Mouse (Mus musculus): ENCODE results near the gene Nudt6.
A peak's percentile ranks its signal among the peaks of the same experiment; 100 is the strongest.

The Nudt6 gene

GRCm38 (mm10) chr3:37420072-37420471 is at the start of gene Nudt6:
Gene Nudt6 (minus strand): TSS chr3:37420211.
- DNase-seq = peak; percentile 92

GRCm38 (mm10) chr3:37469353-37469752 is 49.3 kb upstream of the Nudt6 start:
- no peak for DNase-seq

- DNase-seq = no peak
Observed at GRCm38 (mm10) chr3:37468170-37468569, 48.2 kb upstream of the Nudt6 start.

DNA sequence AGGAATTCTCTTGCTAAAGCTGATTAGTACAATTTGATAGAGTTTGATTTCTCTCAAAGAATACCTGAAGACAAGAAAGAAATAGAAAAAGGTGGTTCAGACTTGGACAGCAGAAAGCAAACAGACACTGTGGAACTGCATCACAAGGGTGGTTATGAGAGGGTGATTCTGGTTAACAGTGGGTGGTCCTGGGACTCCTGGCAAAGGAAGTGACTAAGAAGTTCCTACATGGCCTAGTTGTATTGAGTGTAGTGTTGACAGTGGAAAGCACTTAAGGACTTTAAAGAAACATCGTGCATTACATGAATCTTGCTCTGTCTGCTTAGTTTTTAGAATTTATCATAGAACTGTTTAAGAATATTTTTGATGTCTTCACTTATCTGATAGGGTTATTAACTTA is 36.0 kb upstream of the Nudt6 start:
- DNase-seq = no peak

DNA sequence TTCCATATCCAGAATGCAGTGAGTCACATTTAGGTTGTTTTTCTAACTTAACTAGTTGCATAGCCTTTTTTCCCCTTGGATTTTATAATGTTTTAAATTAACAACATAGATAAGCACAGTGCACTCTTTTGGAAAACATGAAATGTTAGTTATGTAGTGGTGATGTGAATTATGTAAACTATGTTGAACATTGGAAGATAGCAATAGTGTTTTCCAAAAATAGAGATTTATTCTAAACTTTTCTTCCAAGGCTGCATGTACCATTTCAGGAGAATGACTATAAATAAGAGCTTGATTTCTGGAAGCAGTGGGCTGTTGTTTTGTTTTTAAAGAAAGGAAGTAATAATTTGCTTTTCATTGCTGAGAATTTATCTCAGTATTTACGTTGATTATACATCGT is 23.4 kb upstream of the Nudt6 start:
- no peak for DNase-seq

- no peak for DNase-seq
Observed at GRCm38 (mm10) chr3:37439770-37440169, 19.8 kb upstream of the Nudt6 start.

DNA sequence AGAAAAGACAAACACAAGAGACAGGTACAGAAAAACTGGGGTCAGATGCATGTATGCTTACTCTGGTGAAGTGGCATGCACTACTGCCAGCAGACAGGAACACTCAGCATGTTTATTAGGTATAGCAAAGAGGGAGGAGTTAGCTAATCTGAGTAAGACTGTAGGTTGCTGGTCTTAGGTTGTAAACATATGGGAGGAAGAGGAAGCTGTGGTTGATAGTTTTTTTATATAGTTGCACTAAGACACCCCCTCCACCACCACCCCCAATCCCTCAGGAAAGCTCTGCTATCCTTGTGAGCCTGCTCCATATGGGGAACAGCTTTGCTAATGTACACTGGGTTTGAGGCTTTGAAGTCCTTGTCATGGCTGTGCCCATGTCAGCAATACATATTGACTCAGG is 10.3 kb upstream of the Nudt6 start:
- DNase-seq = no peak

GRCm38 (mm10) chr3:37426069-37426468 is 6.1 kb upstream of the Nudt6 start:
- no peak for DNase-seq

DNA sequence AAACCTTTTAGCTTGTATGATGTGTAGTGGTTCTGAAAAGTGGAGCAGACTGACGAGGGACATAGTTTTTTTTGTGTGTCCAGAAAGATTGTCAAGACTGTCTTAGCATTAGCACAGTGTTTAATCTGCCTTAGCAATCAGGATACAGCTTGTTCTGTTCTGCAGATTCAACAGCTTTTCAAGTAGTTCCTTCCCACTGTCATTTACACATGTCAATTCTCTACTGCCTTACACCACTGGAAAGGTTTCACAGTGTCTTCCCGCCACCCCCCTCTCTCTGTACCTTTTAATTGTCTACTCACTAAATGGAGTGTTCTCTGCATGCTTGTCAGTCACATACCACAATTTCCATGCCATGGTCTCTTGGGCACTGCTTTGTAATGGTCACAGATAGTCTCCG is 1.2 kb upstream of the Nudt6 start:
- DNase-seq = no peak

DNA sequence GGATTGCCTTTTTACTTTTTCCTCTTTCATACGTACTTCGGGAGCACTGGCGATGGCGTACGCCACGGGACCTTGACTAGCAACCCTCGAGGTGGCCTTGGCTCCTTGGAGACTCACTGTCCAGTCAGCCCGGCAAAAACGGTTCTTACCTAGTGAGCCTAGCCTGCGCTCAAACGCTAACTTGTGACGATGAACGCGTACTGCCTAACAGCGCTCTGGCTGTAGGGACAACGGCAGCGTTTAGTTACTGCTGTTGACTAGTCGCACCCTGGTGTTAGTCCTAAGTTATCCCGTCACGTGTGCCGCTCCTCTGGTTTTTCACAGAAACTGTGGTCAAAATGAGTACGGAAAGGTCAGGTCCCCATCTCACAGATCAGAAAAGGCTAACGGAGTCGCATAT is 630 bp upstream of the Nudt6 start:
- no peak for DNase-seq

- DNase-seq = peak; percentile 98
Observed at GRCm38 (mm10) chr3:37419458-37419991, 486 bp downstream of the Nudt6 start, which contains the start of gene Spata5. Gene Spata5 (plus strand): TSS chr3:37419896.

DNA sequence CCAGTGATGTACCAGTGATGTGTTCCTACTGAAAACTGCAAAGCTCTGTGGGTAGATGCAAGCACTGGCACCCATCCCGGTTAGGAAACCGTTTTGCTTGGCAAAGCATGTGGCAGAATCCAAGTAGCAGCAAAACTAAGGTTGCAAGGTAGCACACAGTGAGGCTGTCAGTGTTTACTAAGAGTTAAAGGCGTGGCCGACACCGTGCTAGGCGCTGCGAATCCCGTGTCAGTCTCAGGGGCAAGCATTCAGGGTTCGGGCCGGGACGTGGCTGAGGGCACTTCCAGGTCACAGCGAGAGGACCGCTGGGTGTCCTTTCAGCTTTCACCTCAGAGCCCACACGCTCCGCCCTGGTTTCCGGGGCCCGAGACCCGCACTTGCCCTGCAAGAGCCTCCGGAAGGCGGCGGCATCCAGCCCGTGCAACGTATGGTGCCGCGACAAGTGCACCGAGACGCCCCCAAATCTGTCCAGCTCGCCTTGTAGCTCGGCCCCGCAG is 1.0 kb downstream of the Nudt6 start:
- DNase-seq = peak; percentile 74

GRCm38 (mm10) chr3:37418341-37418740 is 1.7 kb downstream of the Nudt6 start:
- DNase-seq = no peak

GRCm38 (mm10) chr3:37414413-37414960 is 5.5 kb downstream of the Nudt6 start:
- peak; percentile 82 for DNase-seq

GRCm38 (mm10) chr3:37413446-37413845 is 6.6 kb downstream of the Nudt6 start:
- DNase-seq = no peak

GRCm38 (mm10) chr3:37407598-37407997 is 12.4 kb downstream of the Nudt6 start:
- no peak for DNase-seq

DNA sequence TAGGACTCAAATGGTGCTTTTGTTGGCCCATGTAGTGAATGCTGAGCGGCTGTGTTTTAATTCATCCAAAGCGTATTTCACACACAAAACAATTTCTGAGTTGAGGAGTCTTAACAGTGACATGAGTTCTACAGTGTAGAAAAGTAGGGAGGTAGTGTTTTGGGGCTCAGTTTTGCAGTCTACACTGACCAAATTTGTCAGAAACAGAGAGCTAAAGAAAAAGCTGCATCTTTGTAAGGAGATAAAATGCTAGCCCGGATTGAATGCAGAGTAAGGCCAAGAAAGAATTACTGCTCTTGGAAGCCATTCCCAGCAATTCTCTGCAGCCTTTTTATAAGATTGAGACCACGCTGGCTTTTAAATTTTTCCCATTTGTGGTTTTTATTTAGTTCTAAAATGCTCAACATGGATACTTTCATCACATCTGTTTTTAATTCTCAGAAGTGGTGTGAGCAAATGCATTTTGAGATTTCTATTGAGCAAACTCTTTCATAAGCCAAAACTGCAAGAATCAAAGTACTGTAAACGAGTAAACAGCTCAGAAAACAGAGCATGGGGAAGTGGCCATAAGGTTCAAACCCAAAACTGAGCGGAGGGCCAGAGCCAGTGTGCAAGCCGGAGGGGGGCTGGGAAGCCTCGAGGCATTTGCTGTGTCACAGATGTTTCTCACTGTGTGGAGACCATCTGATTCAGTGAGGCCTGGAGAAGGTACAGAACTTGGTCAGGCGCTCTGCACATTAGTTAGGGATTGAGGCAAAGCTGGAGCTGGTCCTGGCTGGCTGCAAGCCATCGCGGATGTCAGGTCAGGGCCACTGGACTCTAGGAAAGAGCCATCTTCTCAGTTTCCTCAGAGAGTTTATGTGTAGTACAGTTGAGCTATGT is 18.0 kb downstream of the Nudt6 start:
- DNase-seq = no peak

DNA sequence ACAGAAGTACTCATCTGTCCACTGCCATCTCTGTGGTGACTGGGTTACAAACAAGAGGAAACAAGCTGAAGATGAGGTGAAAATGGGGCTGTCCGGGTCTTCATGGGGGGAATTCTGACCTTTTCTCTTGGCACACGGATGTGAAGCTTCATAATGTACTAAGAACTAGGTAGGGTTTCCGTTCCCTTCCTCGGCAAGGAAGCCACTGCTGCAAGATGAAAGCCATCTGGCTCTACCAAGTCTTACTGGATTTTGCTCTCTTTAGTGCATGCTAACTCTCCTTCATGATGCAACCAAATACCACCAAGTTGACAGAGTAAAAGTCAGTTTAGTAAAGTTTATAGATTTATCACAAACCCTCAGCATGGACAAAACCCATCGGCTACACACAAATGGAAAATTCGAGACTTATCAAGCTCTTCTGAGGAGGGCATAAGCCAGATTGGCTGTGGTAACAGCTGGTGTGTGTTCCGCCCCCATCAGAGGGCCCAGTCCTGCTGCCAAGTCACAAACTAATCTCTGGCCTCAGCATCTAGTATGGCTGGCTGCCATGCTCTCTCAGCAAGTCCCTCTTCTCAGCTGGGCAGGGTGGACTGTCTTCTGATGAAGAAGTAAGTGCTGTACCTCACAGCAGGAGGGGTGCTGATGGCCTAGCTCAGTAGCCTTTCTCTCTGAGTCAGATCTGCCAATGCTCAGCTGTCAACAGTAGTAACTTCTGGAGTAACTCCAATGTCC is 21.2 kb downstream of the Nudt6 start:
- no peak for DNase-seq

DNA sequence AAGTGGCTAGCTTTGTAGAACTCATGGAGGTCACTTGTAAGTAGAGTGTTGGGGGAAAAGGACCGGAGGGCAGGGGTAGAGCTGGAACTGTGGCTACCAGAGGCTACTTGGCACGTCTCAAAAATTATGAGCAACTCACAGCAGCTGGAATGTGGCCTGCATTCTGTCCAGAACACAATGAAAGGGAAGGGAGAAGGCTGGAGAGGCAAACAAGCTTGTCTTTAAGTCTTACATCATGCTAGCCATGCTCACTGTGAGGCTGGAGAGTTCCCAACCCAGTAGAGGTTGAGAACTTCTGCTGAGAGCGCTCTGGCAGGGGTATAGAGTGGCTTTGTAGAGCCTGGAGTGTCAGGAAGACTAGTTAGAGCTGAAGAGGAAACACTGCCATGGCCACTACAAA is 22.4 kb downstream of the Nudt6 start:
- no peak for DNase-seq

DNA sequence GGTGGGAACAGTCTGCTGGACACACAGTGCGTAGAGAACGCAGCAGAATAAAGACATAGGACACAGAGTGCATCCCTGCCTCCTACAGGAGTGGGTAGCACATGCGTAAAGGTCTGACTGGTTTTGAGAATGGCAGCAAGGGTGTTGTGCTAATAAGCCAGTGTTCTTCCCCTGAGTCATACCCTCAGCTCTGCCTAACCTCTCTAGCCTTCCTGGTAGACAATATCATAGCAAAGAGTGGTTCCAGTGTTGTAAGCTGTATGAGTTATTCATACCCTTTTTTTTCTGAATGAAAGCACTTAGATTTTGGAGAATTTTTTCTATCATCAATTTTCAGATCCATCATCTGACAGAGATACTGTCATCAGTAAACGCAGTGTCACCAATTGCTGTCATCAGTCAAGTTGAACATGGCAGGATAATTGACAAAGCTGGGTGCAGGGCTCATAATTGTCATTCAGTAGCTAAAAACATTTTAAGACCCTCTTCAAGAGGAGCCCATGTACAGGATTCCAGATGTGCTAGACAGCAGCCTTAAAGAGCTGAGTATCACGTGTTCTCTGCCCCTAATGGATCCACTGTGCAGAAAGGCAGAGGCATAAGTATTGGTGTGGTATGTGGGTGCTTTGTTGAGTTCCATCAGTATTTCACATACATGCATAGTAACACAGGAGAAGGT is 22.9 kb downstream of the Nudt6 start:
- no peak for DNase-seq

DNA sequence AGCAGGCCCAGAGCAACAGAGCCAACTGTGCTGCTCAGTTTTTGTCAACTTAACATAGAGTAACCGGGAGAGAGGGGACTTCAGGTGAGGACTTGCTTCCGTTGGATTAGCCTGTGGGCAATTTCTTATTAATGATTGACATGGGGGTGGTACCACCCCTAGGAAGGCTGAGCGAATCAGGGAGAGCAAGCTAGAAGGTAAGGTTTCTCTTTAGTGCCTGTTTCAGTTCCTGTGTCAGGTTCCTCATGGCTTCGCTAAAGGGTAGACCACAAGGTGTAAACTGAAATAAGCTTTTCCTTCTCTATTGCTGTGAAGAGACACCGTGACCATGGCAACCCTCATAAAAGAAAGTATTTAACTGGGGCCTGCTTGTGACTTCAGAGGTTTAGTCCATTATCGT is 32.7 kb downstream of the Nudt6 start:
- no peak for DNase-seq

- DNase-seq = no peak
Observed at GRCm38 (mm10) chr3:37383096-37383765, 36.8 kb downstream of the Nudt6 start.

Data from right cerebral cortex, adult 18-20 months (tissue).